Mouse (Mus musculus) macrophage (primary cell): ENCODE measurements around the gene Mef2c. TPM values are rescaled to one million over a fixed set of nuclear protein-coding genes. Genes with fewer than 3 reads are reported as not detected.

ENCODE experiments used
- H3K27ac ChIP-seq: fragments of 350-480 bp; formaldehyde crosslinking; 2 replicates; pipeline ENCODE4 v1.9.0; 2021
- H3K36me3 ChIP-seq: fragments of 350-480 bp; formaldehyde crosslinking; 2 replicates; pipeline ENCODE4 v1.9.0; 2021; ENCODE audit errors: inconsistent target
- H3K4me3 ChIP-seq: fragments of 350-480 bp; formaldehyde crosslinking; 2 replicates; pipeline ENCODE4 v1.9.0; 2021; ENCODE audit errors: inconsistent target
- H3K79me2 ChIP-seq: fragments of 350-480 bp; formaldehyde crosslinking; 2 replicates; pipeline ENCODE4 v1.9.0; 2021; ENCODE audit errors: inconsistent target
- WGBS: methylation state at CpG from one replicate; pipeline ENCODE4 v1.1.7; 2026; ENCODE audit warnings: inconsistent platforms; ENCODE audit not compliant: missing documents; 5-methylcytosine and 5-hydroxymethylcytosine counted together
- polyA plus RNA-seq: library from polyadenylated mRNA; stranded (reverse); fragments of 250-400 nt; gene quantifications from 3 replicates; pipeline ENCODE4 v1.2.4, GENCODE M21; 2018; ENCODE audit warnings: inconsistent platforms

The Mef2c gene
- polyA plus RNA-seq, 1 experiment from 2014 or later = 74.5 TPM

DNA sequence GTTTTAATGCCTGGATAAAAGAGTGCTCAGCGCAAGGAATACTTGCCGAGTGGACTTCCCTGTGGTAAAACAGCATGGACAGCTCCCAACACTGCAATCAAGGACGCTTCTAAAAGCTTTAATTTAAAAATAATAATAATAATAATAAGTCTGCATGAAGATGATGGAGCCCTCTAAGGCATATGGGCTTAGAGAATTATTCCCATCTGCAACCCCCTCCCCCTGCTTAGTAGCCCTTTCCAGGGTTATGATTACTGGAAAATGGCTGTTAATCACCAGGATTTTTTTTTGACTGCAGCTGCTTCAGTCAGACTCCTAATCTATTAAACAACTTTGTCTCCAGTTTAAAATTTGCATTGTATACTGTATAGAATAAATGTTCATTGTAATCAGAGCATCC lies 32.5 kb downstream of the Mef2c start:
- no peak overlapping the region for H3K4me3 ChIP-seq
- WGBS = 94% methylated on average over 3 of the region's 3 CpGs
- no peaks in the 10 kb centered on the region for H3K36me3 ChIP-seq
- H3K27ac ChIP-seq = no peak overlapping the region
- peaks cover 100% of the 10 kb centered on the region for H3K79me2 ChIP-seq

DNA sequence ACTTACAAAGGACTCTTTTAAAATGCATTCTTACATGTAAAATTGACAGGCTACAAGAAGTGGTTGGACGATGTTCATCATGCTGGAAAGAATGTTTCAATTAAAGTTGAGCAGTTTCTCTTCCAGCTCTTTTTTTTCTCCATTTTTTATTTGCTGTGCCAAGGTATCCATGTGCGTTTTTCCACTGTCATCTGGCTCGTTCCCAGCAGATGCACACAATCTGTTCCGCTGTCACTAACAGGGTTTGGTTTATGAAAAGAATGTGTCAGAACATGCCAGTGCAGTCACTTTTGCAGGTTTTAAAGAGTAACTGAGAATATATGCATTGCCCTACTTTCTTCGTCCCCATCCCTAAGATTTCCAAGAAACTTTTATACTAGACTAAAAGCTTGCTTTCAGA lies 33.3 kb downstream of the Mef2c start:
- Histone ChIP-seq H3K36me3 (no peaks in the 10 kb centered on the region), H3K27ac (no peak overlapping the region), H3K79me2 (peaks cover 100% of the 10 kb centered on the region), H3K4me3 (no peak overlapping the region)
- WGBS = 100% methylated on average over 5 of the region's 5 CpGs

DNA sequence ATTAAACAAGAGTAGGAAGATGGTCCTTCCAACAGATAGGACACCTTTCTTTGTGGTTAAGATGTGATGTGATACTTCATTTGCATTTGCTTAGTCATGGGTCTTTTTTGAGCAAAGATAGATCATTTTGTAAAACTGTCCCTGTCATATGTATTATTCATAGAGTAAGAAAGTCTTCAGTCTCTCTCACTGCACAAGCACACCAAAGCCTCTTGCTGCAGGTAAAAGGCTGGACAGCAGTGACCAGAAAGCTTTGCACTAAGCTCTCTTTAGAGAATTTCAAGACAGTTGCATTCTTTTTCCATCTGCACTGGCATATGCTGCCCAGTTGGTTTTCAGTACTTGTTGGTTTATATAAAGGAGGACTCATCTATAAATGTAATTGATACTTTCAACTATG lies 36.1 kb downstream of the Mef2c start:
- no peaks in the 10 kb centered on the region for H3K36me3 ChIP-seq
- H3K27ac ChIP-seq = no peak overlapping the region
- peaks cover 100% of the 10 kb centered on the region for H3K79me2 ChIP-seq
- H3K4me3 ChIP-seq = no peak overlapping the region

DNA sequence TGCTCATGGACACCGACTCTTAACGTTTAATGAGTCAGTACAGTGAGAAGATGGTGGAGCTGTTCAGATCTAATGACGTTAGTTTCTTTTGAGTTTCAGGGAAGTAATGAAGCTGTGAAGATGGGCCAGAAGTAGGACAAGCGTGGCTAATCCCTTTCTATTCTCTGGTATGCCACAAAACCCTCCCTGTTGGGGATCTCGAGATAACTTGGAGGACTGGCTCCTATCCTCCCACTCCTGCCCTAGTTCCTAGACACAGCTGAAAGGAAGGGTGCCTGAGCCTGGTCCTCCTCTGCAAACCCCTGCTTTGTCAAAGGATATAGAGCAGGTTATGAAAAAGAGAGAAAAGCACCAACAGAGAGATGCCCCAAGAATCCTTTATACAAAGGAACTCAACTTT lies 38.8 kb downstream of the Mef2c start:
- H3K27ac ChIP-seq = no peak overlapping the region
- no peaks in the 10 kb centered on the region for H3K36me3 ChIP-seq
- WGBS = 99% methylated on average over 5 of the region's 5 CpGs
- H3K79me2 ChIP-seq = peaks cover 100% of the 10 kb centered on the region
- H3K4me3 ChIP-seq = no peak overlapping the region

DNA sequence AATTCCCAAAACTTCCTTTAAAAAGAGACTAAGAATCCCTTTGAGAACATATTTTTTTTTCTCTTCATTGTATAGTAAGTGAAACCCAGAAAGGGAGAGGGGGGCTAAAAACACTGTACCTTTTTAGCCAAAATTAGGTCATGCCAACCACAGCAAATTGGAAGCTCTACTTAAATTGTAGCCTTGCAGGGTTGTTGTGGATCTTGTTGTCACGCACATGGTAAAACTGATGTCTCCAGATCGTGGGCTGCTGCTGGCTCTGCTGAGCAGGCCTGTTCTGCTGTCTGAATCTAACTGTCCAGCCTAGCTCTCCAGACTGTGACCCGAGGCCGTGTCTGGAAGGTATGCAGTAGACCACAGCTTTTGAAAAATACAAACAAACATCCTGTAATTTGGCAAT lies 40.9 kb downstream of the Mef2c start:
- 79% methylated on average over 4 of the region's 4 CpGs for WGBS
- Histone ChIP-seq H3K79me2 (peaks cover 100% of the 10 kb centered on the region), H3K4me3 (no peak overlapping the region), H3K36me3 (no peaks in the 10 kb centered on the region), H3K27ac (no peak overlapping the region)

DNA sequence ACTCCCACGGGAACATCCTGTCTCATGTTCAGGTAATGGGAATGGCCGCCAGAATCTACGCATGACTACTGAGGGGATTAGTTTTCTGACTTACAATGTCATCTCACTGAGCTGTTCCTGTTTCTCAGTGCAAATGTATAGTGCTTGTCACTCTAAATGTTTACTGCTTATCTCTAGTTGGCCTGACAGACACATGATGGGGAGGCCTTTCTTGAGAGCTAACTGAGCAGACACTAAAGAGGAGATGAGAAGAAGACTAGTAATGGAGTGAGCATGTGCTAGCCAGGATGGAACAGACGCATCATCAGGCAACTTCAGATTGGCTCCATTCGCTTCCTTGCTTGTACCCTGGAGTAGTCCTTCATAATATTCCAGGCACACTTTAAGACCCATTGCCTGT lies 43.0 kb downstream of the Mef2c start:
- Histone ChIP-seq H3K79me2 (peaks cover 100% of the 10 kb centered on the region), H3K27ac (no peak overlapping the region), H3K4me3 (no peak overlapping the region), H3K36me3 (no peaks in the 10 kb centered on the region)
- WGBS = 97% methylated on average over 5 of the region's 5 CpGs

DNA sequence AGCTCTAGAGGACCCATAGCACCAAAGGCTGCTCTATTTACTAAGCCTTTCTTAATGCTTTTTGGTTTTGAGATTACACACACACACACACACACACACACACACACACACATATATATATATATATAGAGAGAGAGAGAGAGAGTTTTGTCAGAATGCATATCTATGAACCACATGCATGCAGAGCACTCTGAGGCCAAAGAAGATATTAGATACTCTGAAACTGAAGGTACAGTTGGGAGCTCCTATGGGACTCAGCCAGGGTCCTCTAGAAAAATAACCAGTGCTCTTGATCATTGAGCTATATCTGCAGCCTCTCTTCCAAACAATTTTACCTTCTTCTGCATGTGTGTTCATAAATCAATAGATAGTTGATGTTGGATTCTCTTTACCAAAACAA lies 47.4 kb downstream of the Mef2c start:
- Histone ChIP-seq H3K4me3 (no peak overlapping the region), H3K36me3 (no peaks in the 10 kb centered on the region), H3K27ac (no peak overlapping the region), H3K79me2 (peaks cover 100% of the 10 kb centered on the region)

DNA sequence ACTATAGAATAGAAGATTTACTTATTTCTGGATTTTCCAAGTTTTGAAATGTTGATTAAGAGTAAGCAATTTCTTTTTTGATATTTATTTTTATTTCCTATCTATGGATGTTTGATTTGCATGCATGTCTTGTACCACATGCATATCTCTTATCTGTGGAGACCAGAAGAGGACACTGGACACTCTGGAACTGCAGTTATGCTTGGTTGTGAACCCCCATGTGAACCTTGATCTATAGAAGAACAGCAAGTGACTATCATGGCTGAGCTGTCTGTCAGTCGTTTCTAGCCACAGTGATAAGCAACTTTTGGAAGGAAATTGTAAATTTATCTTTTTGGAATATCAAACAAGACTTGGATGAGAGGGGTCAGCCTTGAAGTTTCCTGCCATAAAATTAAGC lies 48.2 kb downstream of the Mef2c start:
- no peak overlapping the region for H3K4me3 ChIP-seq
- no peak overlapping the region for H3K27ac ChIP-seq

DNA sequence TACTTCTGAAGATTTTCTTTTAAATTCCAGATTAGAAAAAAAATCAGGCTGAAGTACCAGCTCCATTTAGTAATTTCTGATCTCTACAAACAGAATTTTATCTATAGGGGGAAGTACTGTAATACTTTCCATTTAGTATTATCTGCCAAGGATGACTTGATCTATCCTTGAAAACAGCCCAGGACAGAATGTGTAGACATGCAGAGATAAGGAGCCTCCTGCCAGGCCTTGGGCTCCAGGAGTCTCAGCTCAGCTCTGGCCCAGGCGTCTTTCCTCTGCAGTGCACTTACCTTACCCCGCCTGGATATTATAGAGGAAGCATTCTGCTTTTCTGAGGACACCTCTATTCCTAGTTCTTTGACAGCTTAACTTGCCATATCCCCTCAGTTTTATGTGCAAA lies 59.4 kb downstream of the Mef2c start:
- no peaks in the 10 kb centered on the region for H3K36me3 ChIP-seq

More for the DNA sequence above, 48.2 kb downstream of the Mef2c start:
- WGBS = 82% methylated on average over 1 of the region's 1 CpGs
- Histone ChIP-seq H3K79me2 (peaks cover 100% of the 10 kb centered on the region), H3K36me3 (no peaks in the 10 kb centered on the region)

DNA sequence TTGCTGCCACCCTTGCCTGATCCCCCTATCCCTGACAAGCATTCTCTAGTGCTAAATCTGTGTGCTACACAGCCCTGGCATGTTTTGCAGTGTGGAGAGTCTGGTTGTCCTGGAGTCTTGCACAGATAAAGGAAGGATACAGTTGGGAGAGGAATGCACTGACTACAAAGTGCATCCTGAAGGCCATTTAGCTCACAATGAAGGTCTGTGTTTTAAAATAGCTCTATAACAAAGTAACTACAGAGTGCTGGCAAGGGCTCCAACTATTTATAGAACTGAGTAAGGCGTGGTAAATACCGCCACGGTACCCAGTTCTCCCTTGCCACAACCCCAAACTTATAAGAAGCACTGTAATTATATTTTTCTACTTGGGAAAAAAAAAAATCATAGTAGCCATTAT lies 61.9 kb downstream of the Mef2c start:
- 6% methylated on average over 3 of the region's 3 CpGs for WGBS
- Histone ChIP-seq H3K27ac (peak overlapping the region; percentile 34), H3K36me3 (no peaks in the 10 kb centered on the region), H3K79me2 (peaks cover 93% of the 10 kb centered on the region), H3K4me3 (no peak overlapping the region)

More for the DNA sequence above, 59.4 kb downstream of the Mef2c start:
- WGBS = 100% methylated on average over 1 of the region's 2 CpGs
- no peak overlapping the region for H3K4me3 ChIP-seq
- H3K79me2 ChIP-seq = peaks cover 93% of the 10 kb centered on the region
- H3K27ac ChIP-seq = no peak overlapping the region

DNA sequence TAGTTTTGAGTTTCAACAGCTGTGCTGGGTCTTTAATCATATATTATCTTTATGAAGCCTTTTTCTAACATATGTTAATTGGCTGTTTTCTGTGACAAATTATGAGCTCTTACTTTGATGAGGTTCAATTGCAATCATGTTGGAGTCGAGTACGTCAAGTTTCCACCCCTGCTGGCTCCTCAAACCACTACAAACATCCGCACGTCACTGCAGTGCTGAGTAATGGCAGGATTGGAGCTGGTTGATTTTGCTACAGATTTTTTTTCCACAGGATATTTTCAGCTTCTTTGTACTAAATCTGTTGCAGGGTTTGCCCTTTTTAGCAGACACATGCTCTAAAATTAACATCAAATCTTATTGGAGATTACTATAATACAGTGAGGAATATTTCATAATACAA lies 62.3 kb downstream of the Mef2c start:
- Histone ChIP-seq H3K4me3 (no peak overlapping the region), H3K36me3 (no peaks in the 10 kb centered on the region), H3K27ac (peak overlapping the region; percentile 34), H3K79me2 (peaks cover 95% of the 10 kb centered on the region)
- whole genome bisulfite sequencing = 58% methylated on average over 4 of the region's 4 CpGs

DNA sequence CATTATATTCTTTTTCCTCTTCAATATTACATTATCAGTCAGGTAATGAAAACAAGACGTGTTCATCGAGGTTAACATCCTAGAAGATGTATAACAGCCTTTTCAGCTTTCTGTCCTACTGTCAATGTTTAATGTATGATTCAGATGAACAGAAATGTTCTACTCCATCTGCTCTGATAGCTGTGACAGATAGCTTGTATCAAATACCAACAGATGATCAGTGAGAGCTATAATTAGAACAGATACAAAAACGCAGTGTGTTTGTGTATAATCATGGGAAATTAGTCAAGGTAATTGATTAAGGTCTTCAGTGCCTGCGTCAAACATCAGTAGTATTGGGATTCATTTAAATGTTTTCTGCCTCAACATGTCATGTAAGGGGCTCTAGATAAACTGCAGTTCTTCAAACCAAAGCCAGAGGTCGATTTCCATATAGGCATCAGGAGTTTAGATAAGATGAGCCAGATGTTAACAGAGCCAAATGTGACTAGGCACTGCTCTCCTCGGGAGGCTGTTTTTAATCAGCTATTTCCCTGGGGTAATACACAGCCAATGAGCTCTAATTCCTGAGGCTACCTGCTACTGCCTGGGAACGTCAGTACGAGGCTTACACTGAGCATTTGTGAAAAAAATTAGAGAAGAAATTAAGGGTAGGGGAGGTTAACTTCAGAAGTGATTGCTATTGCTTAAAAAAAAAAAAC lies 63.1 kb downstream of the Mef2c start:
- no peak overlapping the region for H3K27ac ChIP-seq
- peaks cover 93% of the 10 kb centered on the region for H3K79me2 ChIP-seq
- no peak overlapping the region for H3K4me3 ChIP-seq
- no peaks in the 10 kb centered on the region for H3K36me3 ChIP-seq
- WGBS = 92% methylated on average over 8 of the region's 8 CpGs

DNA sequence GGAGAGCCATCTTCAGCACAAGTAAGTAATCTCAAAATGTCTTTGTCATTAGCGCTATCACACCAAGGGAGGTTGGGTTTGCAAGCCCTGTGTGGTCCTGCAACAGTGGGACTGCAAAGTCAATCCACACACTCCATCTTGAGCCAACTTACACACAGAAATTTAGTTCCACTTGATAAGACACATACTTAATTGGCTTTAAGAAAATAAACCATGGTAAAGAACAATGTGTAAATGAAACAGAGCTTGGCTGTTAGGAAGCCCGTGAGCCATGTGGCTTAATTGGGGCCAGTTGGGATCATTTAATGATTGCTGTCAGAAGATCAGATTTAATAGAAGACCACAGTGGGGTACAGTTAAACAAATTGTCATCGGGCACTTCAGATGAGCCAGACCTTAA lies 63.8 kb downstream of the Mef2c start:
- Histone ChIP-seq H3K79me2 (peaks cover 89% of the 10 kb centered on the region), H3K36me3 (no peaks in the 10 kb centered on the region), H3K27ac (no peak overlapping the region), H3K4me3 (no peak overlapping the region)
- 100% methylated on average over 3 of the region's 3 CpGs for WGBS

DNA sequence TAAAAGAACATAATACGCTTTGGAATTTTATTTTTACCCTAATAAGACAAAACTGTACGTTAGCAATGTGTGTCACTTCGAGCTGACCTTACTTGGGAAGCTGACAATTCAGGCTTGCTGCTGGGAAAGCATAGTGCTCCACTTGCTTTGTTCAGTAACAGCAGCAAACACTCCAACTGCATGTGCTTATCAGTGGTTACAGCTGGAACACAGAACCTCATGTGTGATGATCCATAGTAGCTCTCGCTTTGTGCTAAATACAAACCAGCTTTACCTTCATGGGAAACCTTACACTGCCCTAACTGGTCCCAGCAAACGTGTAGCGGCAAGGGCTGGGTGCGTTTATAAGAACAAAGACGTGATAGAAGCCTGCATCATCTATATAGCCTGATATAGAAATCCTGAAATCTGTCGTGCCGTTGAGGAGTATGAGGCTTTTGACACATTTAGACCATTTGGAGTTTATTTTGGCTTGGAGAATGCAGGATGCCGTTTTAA lies 65.0 kb downstream of the Mef2c start:
- Histone ChIP-seq H3K27ac (no peak overlapping the region), H3K4me3 (no peak overlapping the region), H3K79me2 (peaks cover 87% of the 10 kb centered on the region), H3K36me3 (no peaks in the 10 kb centered on the region)
- 89% methylated on average over 11 of the region's 11 CpGs for WGBS

DNA sequence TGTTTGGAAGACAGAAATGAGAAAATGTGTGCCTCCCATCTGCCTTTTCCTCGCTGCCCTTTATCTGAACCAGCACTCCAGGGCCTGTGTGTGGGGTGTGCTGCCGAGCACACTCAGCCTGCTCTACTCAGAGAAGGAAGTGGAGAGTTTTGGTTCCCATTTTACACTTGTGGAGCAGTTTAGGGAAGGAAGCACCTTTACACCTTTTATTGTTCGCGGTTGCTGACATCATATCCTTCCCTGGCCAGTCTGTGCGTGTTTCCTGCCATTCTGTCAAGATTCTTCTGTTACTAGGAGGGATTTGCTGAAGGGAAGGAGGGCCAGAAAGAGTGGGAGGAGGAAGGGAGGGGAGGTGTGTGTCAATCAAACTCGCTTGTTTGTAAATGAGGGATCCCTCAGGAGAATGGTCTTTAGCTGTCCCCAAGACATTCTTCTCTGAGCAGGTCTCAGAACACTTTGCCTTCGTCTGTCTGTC lies 68.2 kb downstream of the Mef2c start:
- no peaks in the 10 kb centered on the region for H3K36me3 ChIP-seq
- 5% methylated on average over 7 of the region's 7 CpGs for WGBS
- H3K4me3 ChIP-seq = peak overlapping the region; percentile 3; the same call in 1 of the 2 replicates
- H3K79me2 ChIP-seq = peaks cover 88% of the 10 kb centered on the region
- peak overlapping the region; percentile 91 for H3K27ac ChIP-seq

DNA sequence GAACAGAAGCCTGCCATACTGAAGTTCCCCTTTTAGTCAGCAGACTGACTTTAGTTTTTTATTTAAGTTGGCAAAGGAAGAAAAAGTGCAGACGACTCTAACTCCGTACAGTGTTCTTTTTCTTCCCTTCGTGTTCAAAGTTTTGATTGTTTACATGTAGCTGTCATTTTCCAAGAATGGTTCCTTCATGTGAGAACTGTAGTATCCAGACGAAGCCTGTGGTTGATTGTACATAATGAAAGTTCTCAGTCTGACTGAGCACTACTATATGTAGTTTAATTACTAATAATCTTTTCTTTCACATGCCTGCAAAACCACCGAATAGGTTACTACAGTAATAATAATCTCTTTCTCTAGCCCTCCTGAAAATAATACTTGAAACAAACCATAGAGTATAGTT lies 68.6 kb downstream of the Mef2c start:
- 2% methylated on average over 5 of the region's 5 CpGs for WGBS
- Histone ChIP-seq H3K79me2 (peaks cover 88% of the 10 kb centered on the region), H3K27ac (peak overlapping the region; percentile 91), H3K36me3 (no peaks in the 10 kb centered on the region), H3K4me3 (peak overlapping the region; percentile 3; the same call in 1 of the 2 replicates)
